Mouse (Mus musculus) kidney, adult 2 months (tissue): ENCODE measurements around the gene Rnf5.

Experiments
- CTCF ChIP-seq: fragments of 200-500 bp; conservative IDR thresholded peaks from 2 replicates; pipeline ENCODE4 v1.5.1; 2011; ENCODE audit warnings: low read depth, mild to moderate bottlenecking, control low read depth, low read length, moderate library complexity, mixed read lengths; ENCODE audit not compliant: insufficient read depth, insufficient read length
- POLR2A ChIP-seq: fragments of 200-500 bp; IDR thresholded peaks from one replicate; pipeline ENCODE4 v1.6.1; 2011; ENCODE audit warnings: low read depth, low read length, control low read depth

GRCm38 (mm10) chr17:34649106-34649864 is 45.8 kb upstream of the Rnf5 start:
- TF ChIP-seq POLR2A (no peak), CTCF (no peak)
